Mouse (Mus musculus) embryonic facial prominence, embryonic 11.5 days (tissue): ENCODE results near the gene Lin7c. TPM values are rescaled to one million over a fixed set of nuclear protein-coding genes. Genes with fewer than 3 reads are reported as not detected.
"Not testable (repeated sequence)": the region's sequence is repeated elsewhere in the genome, so short reads cannot be mapped to it uniquely, and the experiment has no call there.

Source experiments
- ATAC-seq: fragments of 200-750 bp; cut with Nextera tagmentation; replicated peaks from 2 replicates; pipeline ENCODE4 v1.8.0; 2017; ENCODE audit warnings: low read depth; ENCODE audit not compliant: insufficient number of reproducible peaks, low FRiP score, low TSS enrichment
- DNase-seq: peaks from one replicate; pipeline ENCODE4 v3.0.0-alpha.2; 2015; ENCODE audit warnings: low spot score
- H3K27ac ChIP-seq: fragments of 300-500 bp; sonication (generic); replicated peaks from 2 replicates; pipeline ENCODE4 v1.5.1; 2014; ENCODE audit warnings: mild to moderate bottlenecking, low read depth, low read length, control low read depth
- H3K27me3 ChIP-seq: fragments of 300-500 bp; sonication (generic); 2 replicates; pipeline ENCODE4 v1.6.1; 2014; ENCODE audit warnings: mild to moderate bottlenecking, low read length, moderate library complexity, mixed read lengths; ENCODE audit not compliant: control insufficient read depth, insufficient read depth
- H3K36me3 ChIP-seq: fragments of 300-500 bp; sonication (generic); replicated peaks from 2 replicates; pipeline ENCODE4 v1.6.1; 2014; ENCODE audit warnings: low read depth, mild to moderate bottlenecking, low read length, moderate library complexity, mixed read lengths; ENCODE audit not compliant: control insufficient read depth, insufficient read depth
- H3K4me1 ChIP-seq: fragments of 300-500 bp; sonication (generic); 2 replicates; pipeline ENCODE4 v1.6.1; 2014; ENCODE audit warnings: low read length, mixed read lengths; ENCODE audit not compliant: control insufficient read depth, insufficient read depth
- H3K4me2 ChIP-seq: fragments of 300-500 bp; sonication (generic); 2 replicates; pipeline ENCODE4 v1.6.1; 2014; ENCODE audit warnings: low read depth, mild to moderate bottlenecking, control low read depth, low read length, moderate library complexity
- H3K4me3 ChIP-seq: fragments of 300-500 bp; sonication (generic); 2 replicates; pipeline ENCODE4 v1.5.1; 2014; ENCODE audit warnings: low read depth, low read length, control low read depth
- H3K9ac ChIP-seq: fragments of 300-500 bp; sonication (generic); replicated peaks from 2 replicates; pipeline ENCODE4 v1.6.1; 2014; ENCODE audit warnings: mild to moderate bottlenecking, control low read depth, low read length
- H3K9me3 ChIP-seq: fragments of 300-500 bp; sonication (generic); replicated peaks from 2 replicates; pipeline ENCODE4 v1.6.1; 2016; ENCODE audit warnings: mild to moderate bottlenecking, low read length, inconsistent platforms, mixed read lengths; ENCODE audit not compliant: control insufficient read depth
- WGBS: fragments of 180-500 bp; shearing (Covaris S2); extraction: QIAGEN DNeasy Blood & Tissue Kit; methylation state at CpG from one replicate; pipeline ENCODE4 v1.1.7; 2014; 5-methylcytosine and 5-hydroxymethylcytosine counted together
- polyA plus RNA-seq: library from polyadenylated mRNA; unstranded; fragments of >200 nt; fragmentation: Nextera tagmentation; extraction: Ambion mirVana; gene quantifications from 2 replicates; pipeline ENCODE4 v1.2.1, GENCODE M21; 2014

Gene Lin7c
- 93.6 and 94.3 TPM in 2 replicates for polyA plus RNA-seq

GRCm38 (mm10) chr2:109890597-109890996, at the start of gene Lin7c:
Gene Lin7c, plus strand, starts transcription at chr2:109890853.
- DNase-seq (peak; percentile 97), ATAC-seq (peak; percentile 99)
- H3K9ac ChIP-seq = peak within 1 kb of the TSS; percentile 96
- no peaks in the 10 kb centered on the region; the same call in 1 of the 2 replicates for H3K36me3 ChIP-seq
- WGBS = under 1% methylated on average over 42 of the region's 42 CpGs
- H3K4me3 ChIP-seq = peak within 1 kb of the TSS; percentile 88
- H3K27me3 ChIP-seq = no peaks in the 10 kb centered on the region
- H3K9me3 ChIP-seq = no peaks in the 10 kb centered on the region
- H3K4me2 ChIP-seq = peak within 1 kb of the TSS; percentile 65
- peak within 1 kb of the TSS; percentile 74 for H3K27ac ChIP-seq
- H3K4me1 ChIP-seq = no peaks in the 10 kb centered on the region

GRCm38 (mm10) chr2:109846401-109846800, 44.3 kb upstream of the Lin7c start:
- DNase-seq (peak; percentile 63), ATAC-seq (no peak)
- no peaks in the 10 kb centered on the region for H3K27me3 ChIP-seq
- 28% methylated on average over 4 of the region's 4 CpGs for WGBS
- H3K4me2 ChIP-seq = no peak overlapping the region
- no peak overlapping the region for H3K9ac ChIP-seq
- no peaks in the 10 kb centered on the region for H3K9me3 ChIP-seq
- H3K36me3 ChIP-seq = no peaks in the 10 kb centered on the region
- H3K4me1 ChIP-seq = no peaks in the 10 kb centered on the region
- no peak overlapping the region for H3K27ac ChIP-seq
- no peak overlapping the region for H3K4me3 ChIP-seq

GRCm38 (mm10) chr2:109848305-109848704, 42.3 kb upstream of the Lin7c start:
- peak; percentile 80; the same call in 1 of the 2 replicates for ATAC-seq
- Histone ChIP-seq H3K4me2 (no peak overlapping the region; the same call in 1 of the 2 replicates), H3K27ac (no peak overlapping the region)

GRCm38 (mm10) chr2:109848715-109849114, 41.9 kb upstream of the Lin7c start:
- Histone ChIP-seq H3K27ac (no peak overlapping the region), H3K36me3 (no peaks in the 10 kb centered on the region), H3K27me3 (no peaks in the 10 kb centered on the region), H3K4me2 (no peak overlapping the region; the same call in 1 of the 2 replicates), H3K4me3 (no peak overlapping the region), H3K4me1 (no peaks in the 10 kb centered on the region), H3K9ac (no peak overlapping the region), H3K9me3 (no peaks in the 10 kb centered on the region)
- DNase-seq = peak; percentile 46
- ATAC-seq = peak; percentile 86; the same call in 1 of the 2 replicates
- 19% methylated on average over 8 of the region's 8 CpGs for WGBS

More at GRCm38 (mm10) chr2:109848305-109848704, 42.3 kb upstream of the Lin7c start:
- H3K27me3 ChIP-seq = no peaks in the 10 kb centered on the region
- H3K4me1 ChIP-seq = no peaks in the 10 kb centered on the region
- no peak for DNase-seq
- no peak overlapping the region for H3K9ac ChIP-seq
- no peaks in the 10 kb centered on the region for H3K9me3 ChIP-seq
- H3K36me3 ChIP-seq = no peaks in the 10 kb centered on the region
- H3K4me3 ChIP-seq = no peak overlapping the region
- WGBS = 26% methylated on average over 4 of the region's 4 CpGs

- H3K36me3 ChIP-seq = no peaks in the 10 kb centered on the region
- no peaks in the 10 kb centered on the region for H3K27me3 ChIP-seq
- no peak overlapping the region for H3K27ac ChIP-seq
- 87% methylated on average over 5 of the region's 5 CpGs for WGBS
- no peak overlapping the region for H3K9ac ChIP-seq
- no peak for DNase-seq
- no peaks in the 10 kb centered on the region for H3K9me3 ChIP-seq
- no peak overlapping the region for H3K4me3 ChIP-seq
- H3K4me1 ChIP-seq = no peaks in the 10 kb centered on the region
- ATAC-seq = no peak
- no peak overlapping the region for H3K4me2 ChIP-seq
Measured at GRCm38 (mm10) chr2:109855601-109856000, 35.1 kb upstream of the Lin7c start.

- ATAC-seq (no peak), DNase-seq (no peak)
- Histone ChIP-seq H3K4me2 (no peak overlapping the region), H3K4me3 (no peak overlapping the region), H3K4me1 (no peaks in the 10 kb centered on the region), H3K9me3 (no peaks in the 10 kb centered on the region), H3K36me3 (no peaks in the 10 kb centered on the region), H3K9ac (no peak overlapping the region), H3K27me3 (no peaks in the 10 kb centered on the region), H3K27ac (no peak overlapping the region)
- WGBS = 76% methylated on average over 2 of the region's 2 CpGs
Measured at GRCm38 (mm10) chr2:109859671-109860070, 31.0 kb upstream of the Lin7c start.

GRCm38 (mm10) chr2:109860832-109861231, 29.8 kb upstream of the Lin7c start:
- Histone ChIP-seq H3K27me3 (no peaks in the 10 kb centered on the region), H3K4me1 (no peaks in the 10 kb centered on the region), H3K4me2 (no peak overlapping the region), H3K36me3 (no peaks in the 10 kb centered on the region), H3K9me3 (no peaks in the 10 kb centered on the region), H3K4me3 (no peak overlapping the region), H3K9ac (no peak overlapping the region), H3K27ac (no peak overlapping the region)
- no peak for ATAC-seq
- DNase-seq = no peak
- 84% methylated on average over 3 of the region's 3 CpGs for WGBS

- not testable (repeated sequence) for H3K4me2 ChIP-seq, H3K4me1 ChIP-seq, H3K27ac ChIP-seq, H3K9me3 ChIP-seq, H3K36me3 ChIP-seq, H3K9ac ChIP-seq, H3K4me3 ChIP-seq, ATAC-seq, H3K27me3 ChIP-seq, DNase-seq
- WGBS = 82% methylated on average over 4 of the region's 4 CpGs
Measured at GRCm38 (mm10) chr2:109879429-109879828, 11.2 kb upstream of the Lin7c start.
